Mouse (Mus musculus): Measurements from ENCODE around the gene Papss1. TPM values are rescaled to one million over a fixed set of nuclear protein-coding genes. Genes with fewer than 3 reads are reported as not detected.

The Papss1 gene
- polyA plus RNA-seq, 1 experiment: 48.7 TPM

DNA sequence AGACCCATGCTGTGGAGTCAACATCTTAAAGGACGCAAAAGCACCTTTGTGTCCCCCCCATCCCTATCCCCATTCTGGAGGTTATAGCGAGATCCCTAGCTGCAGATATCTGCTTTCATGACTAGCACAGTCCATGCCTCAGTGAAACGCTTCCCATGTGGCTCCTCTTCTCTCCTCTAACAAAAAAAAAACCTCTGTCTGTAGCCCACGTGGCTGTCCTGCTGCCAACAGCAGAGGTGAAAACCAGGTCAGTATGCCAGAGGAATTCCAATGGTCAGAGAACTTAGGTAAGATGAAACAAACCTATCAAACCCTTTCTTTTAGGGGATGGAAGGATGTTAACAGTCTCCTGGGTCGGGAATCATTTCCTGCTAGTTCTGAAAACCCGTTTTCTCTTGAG is 91.5 kb downstream of the Papss1 start:
- Histone ChIP-seq H3ac (ENCODE audit: control insufficient read depth, insufficient read length) (no peak overlapping the region), H3K4me3 (no peak overlapping the region), H3K4me2 (ENCODE audit: low read depth) (no peak overlapping the region), H3K27me3 (ENCODE audit: control insufficient read depth, insufficient read depth, insufficient read length) (no peaks in the 10 kb centered on the region), H3K36me3 (ENCODE audit: control insufficient read depth, insufficient read depth) (no peaks in the 10 kb centered on the region), H3K79me2 (ENCODE audit: control insufficient read depth, insufficient read depth) (no peaks in the 10 kb centered on the region)
- TF ChIP-seq REST (IDR thresholded peaks at IDR 0.05; ENCODE audit: insufficient read depth, insufficient read length) (no peak), POLR2AphosphoS2 (IDR thresholded peaks at IDR 0.05; ENCODE audit: insufficient read length, low read depth) (no peak), SRF (IDR thresholded peaks at IDR 0.05; ENCODE audit: control insufficient read depth, insufficient read length, low read depth) (no peak)

DNA sequence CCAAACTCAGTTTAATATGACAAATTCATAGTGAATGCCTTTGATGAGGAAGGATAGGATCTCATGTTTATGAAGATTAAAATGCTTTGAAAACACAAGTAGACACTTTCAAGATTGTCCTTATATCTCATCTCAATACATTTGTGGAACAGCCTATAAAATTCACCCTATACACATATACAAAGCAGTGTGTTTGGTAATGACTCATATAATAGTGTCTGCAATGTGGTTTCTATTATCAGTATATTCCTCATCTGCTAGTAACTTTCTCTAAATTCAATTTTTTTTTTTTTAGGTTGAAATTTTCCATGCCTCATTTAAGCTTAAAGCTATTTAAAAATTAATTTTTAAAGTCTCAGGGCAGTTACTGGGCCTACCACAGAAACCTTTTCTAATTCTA is 95.6 kb downstream of the Papss1 start:
- no peaks in the 10 kb centered on the region for H3K27me3 ChIP-seq (ENCODE audit: control insufficient read depth, insufficient read depth, insufficient read length)
- no peak overlapping the region for H3ac ChIP-seq (ENCODE audit: control insufficient read depth, insufficient read length)
- no peaks in the 10 kb centered on the region for H3K79me2 ChIP-seq (ENCODE audit: control insufficient read depth, insufficient read depth)
- no peaks in the 10 kb centered on the region for H3K36me3 ChIP-seq (ENCODE audit: control insufficient read depth, insufficient read depth)
- TF ChIP-seq E2F4 (IDR thresholded peaks at IDR 0.05; ENCODE audit: insufficient read depth) (no peak), USF1 (IDR thresholded peaks at IDR 0.05; ENCODE audit: low read depth) (no peak), MAX (IDR thresholded peaks at IDR 0.05; ENCODE audit: low read depth) (no peak), SRF (IDR thresholded peaks at IDR 0.05; ENCODE audit: control insufficient read depth, insufficient read length, low read depth) (no peak), REST (IDR thresholded peaks at IDR 0.05; ENCODE audit: insufficient read depth, insufficient read length) (no peak), POLR2A (IDR thresholded peaks at IDR 0.05; ENCODE audit: insufficient read length, low read depth) (no peak), TCF12 (IDR thresholded peaks at IDR 0.05; ENCODE audit: insufficient read depth, poor library complexity, severe bottlenecking) (no peak), CEBPB (IDR thresholded peaks at IDR 0.05; ENCODE audit: insufficient read depth, poor library complexity, severe bottlenecking) (no peak), TCF3 (IDR thresholded peaks at IDR 0.05; ENCODE audit: insufficient read length, low read depth) (no peak), MYOG (IDR thresholded peaks at IDR 0.05; ENCODE audit: control insufficient read depth in 1 of 3, insufficient read depth in 1 of 3, insufficient read length in 2 of 3, low read depth in 2 of 3) (no peak), POLR2AphosphoS2 (IDR thresholded peaks at IDR 0.05; ENCODE audit: insufficient read length, low read depth) (no peak), MYOD1 (IDR thresholded peaks at IDR 0.05; ENCODE audit: control insufficient read depth in 1 of 3, insufficient read length in 2 of 3, low read depth in 2 of 3) (no peak)
- H3K4me2 ChIP-seq (ENCODE audit: low read depth): peak overlapping the region; percentile 60
- no peak overlapping the region for H3K4me3 ChIP-seq

DNA sequence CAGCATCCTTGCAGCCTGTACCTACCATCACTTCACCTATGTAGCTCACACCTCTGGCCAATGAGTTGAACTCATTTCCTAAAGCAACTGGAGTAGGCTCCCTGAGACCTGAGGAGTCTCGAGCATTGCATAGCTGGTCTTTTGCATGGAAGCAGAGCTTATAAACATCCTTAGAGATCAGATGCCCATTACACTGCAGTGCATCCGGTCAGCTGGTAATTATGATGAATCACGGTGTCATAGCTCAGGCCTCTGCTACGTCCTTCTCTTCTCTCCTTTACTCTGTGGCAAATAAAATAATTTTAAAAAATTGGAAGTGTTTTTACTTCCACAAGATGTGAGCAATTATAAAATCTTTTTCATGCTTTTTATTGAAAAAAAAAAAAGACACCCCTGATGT is 96.1 kb downstream of the Papss1 start:
- H3K27me3 ChIP-seq (ENCODE audit: control insufficient read depth, insufficient read depth, insufficient read length): no peaks in the 10 kb centered on the region
- H3K36me3 ChIP-seq (ENCODE audit: control insufficient read depth, insufficient read depth): no peaks in the 10 kb centered on the region
- H3K79me2 ChIP-seq (ENCODE audit: control insufficient read depth, insufficient read depth): no peaks in the 10 kb centered on the region
- no peak overlapping the region for H3K4me3 ChIP-seq
- peak overlapping the region; percentile 60 for H3K4me2 ChIP-seq (ENCODE audit: low read depth)
- H3ac ChIP-seq (ENCODE audit: control insufficient read depth, insufficient read length): no peak overlapping the region
- TF ChIP-seq USF1 (IDR thresholded peaks at IDR 0.05; ENCODE audit: low read depth) (peak; percentile 58), MAX (IDR thresholded peaks at IDR 0.05; ENCODE audit: low read depth) (no peak), TCF12 (IDR thresholded peaks at IDR 0.05; ENCODE audit: insufficient read depth, poor library complexity, severe bottlenecking) (no peak)

DNA sequence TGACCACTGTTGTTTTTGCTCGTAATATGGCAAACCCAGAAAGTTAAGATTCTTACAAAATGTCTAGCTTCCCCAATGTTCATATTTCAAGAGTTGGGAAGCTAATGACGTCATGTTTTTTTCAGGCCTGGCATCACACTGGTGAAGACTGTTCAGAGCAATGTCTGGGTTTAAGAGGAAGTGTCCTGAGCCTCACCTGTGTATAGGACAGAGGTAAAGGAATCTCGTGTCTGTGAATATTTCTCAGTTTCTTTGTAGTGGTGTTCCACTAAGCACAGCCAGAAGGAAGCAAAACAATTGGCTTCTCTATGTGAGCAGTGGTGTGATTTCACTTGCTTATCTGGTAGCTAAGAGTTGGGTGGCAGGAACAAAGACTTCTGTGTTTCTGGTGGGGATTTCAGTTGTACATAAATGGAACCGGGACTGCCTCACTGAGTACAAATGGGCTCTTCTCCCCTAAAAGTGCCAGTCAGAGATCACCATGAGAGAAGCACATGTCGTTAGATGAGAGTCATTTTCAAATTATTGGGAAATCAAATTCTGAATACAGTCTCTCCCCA is 98.1 kb downstream of the Papss1 start:
- Histone ChIP-seq H3K4me2 (ENCODE audit: low read depth) (no peak overlapping the region), H3K4me3 (no peak overlapping the region), H3K79me2 (ENCODE audit: control insufficient read depth, insufficient read depth) (no peaks in the 10 kb centered on the region), H3K27me3 (ENCODE audit: control insufficient read depth, insufficient read depth, insufficient read length) (no peaks in the 10 kb centered on the region), H3K36me3 (ENCODE audit: control insufficient read depth, insufficient read depth) (no peaks in the 10 kb centered on the region), H3ac (ENCODE audit: control insufficient read depth, insufficient read length) (no peak overlapping the region)
- TF ChIP-seq SRF (IDR thresholded peaks at IDR 0.05; ENCODE audit: control insufficient read depth, insufficient read length, low read depth) (no peak), REST (IDR thresholded peaks at IDR 0.05; ENCODE audit: insufficient read depth, insufficient read length) (no peak), MYOG (IDR thresholded peaks at IDR 0.05; ENCODE audit: control insufficient read depth in 1 of 3, insufficient read depth in 1 of 3, insufficient read length in 2 of 3, low read depth in 2 of 3) (no peak), POLR2AphosphoS2 (IDR thresholded peaks at IDR 0.05; ENCODE audit: insufficient read length, low read depth) (no peak), E2F4 (IDR thresholded peaks at IDR 0.05; ENCODE audit: insufficient read depth) (no peak), USF1 (IDR thresholded peaks at IDR 0.05; ENCODE audit: low read depth) (no peak), POLR2A (IDR thresholded peaks at IDR 0.05; ENCODE audit: insufficient read length, low read depth) (no peak), MYOD1 (IDR thresholded peaks at IDR 0.05; ENCODE audit: control insufficient read depth in 1 of 3, insufficient read length in 2 of 3, low read depth in 2 of 3) (no peak), MAX (IDR thresholded peaks at IDR 0.05; ENCODE audit: low read depth) (no peak), TCF12 (IDR thresholded peaks at IDR 0.05; ENCODE audit: insufficient read depth, poor library complexity, severe bottlenecking) (no peak), CEBPB (IDR thresholded peaks at IDR 0.05; ENCODE audit: insufficient read depth, poor library complexity, severe bottlenecking) (no peak), TCF3 (IDR thresholded peaks at IDR 0.05; ENCODE audit: insufficient read length, low read depth) (no peak)

- no peaks in the 10 kb centered on the region for H3K79me2 ChIP-seq (ENCODE audit: control insufficient read depth, insufficient read depth)
- no peak overlapping the region for H3ac ChIP-seq (ENCODE audit: control insufficient read depth, insufficient read length)
- H3K27me3 ChIP-seq (ENCODE audit: control insufficient read depth, insufficient read depth, insufficient read length): no peaks in the 10 kb centered on the region
- no peak overlapping the region for H3K4me3 ChIP-seq
- no peaks in the 10 kb centered on the region for H3K36me3 ChIP-seq (ENCODE audit: control insufficient read depth, insufficient read depth)
- no peak overlapping the region for H3K4me2 ChIP-seq (ENCODE audit: low read depth)
- no peak for TF ChIP-seq MYOD1 (IDR thresholded peaks at IDR 0.05; ENCODE audit: control insufficient read depth in 1 of 3, insufficient read length in 2 of 3, low read depth in 2 of 3)
- no peak for TF ChIP-seq REST (IDR thresholded peaks at IDR 0.05; ENCODE audit: insufficient read depth, insufficient read length)
- no peak for TF ChIP-seq CEBPB (IDR thresholded peaks at IDR 0.05; ENCODE audit: insufficient read depth, poor library complexity, severe bottlenecking)
- TF ChIP-seq SRF (IDR thresholded peaks at IDR 0.05; ENCODE audit: control insufficient read depth, insufficient read length, low read depth): no peak
- no peak for TF ChIP-seq MAX (IDR thresholded peaks at IDR 0.05; ENCODE audit: low read depth)
- no peak for TF ChIP-seq E2F4 (IDR thresholded peaks at IDR 0.05; ENCODE audit: insufficient read depth)
- no peak for TF ChIP-seq POLR2AphosphoS2 (IDR thresholded peaks at IDR 0.05; ENCODE audit: insufficient read length, low read depth)
- no peak for TF ChIP-seq TCF12 (IDR thresholded peaks at IDR 0.05; ENCODE audit: insufficient read depth, poor library complexity, severe bottlenecking)
- no peak for TF ChIP-seq TCF3 (IDR thresholded peaks at IDR 0.05; ENCODE audit: insufficient read length, low read depth)
- no peak for TF ChIP-seq MYOG (IDR thresholded peaks at IDR 0.05; ENCODE audit: control insufficient read depth in 1 of 3, insufficient read depth in 1 of 3, insufficient read length in 2 of 3, low read depth in 2 of 3)
- TF ChIP-seq USF1 (IDR thresholded peaks at IDR 0.05; ENCODE audit: low read depth): no peak
- no peak for TF ChIP-seq POLR2A (IDR thresholded peaks at IDR 0.05; ENCODE audit: insufficient read length, low read depth)
Observed at GRCm38 (mm10) chr3:131669910-131670309, 105.3 kb downstream of the Papss1 start.

All from myocyte (in vitro differentiated cells).